Mouse (Mus musculus): ENCODE measurements around the gene A430078G23Rik. TPM values are rescaled to one million over a fixed set of nuclear protein-coding genes. Genes with fewer than 3 reads are reported as not detected.
"Not testable (repeated sequence)": the region's sequence is repeated elsewhere in the genome, so short reads cannot be mapped to it uniquely, and the experiment has no call there.

A430078G23Rik gene
- polyA plus RNA-seq, 1 experiment from 2014 or later: 0.27 TPM

DNA sequence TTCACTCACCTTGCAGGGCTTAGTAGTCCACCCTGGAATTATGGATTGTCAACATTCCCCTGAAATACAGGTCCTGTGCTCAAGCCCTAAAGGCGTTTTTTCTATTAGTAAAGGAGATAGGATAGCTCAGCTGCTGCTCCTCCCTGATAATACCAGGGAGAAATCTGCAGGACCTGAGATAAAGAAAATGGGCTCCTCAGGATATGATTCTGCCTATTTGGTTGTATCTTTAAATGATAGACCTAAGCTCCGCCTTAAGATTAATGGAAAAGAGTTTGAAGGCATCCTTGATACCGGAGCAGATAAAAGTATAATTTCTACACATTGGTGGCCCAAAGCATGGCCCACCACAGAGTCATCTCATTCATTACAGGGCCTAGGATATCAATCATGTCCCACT, 12.5 kb upstream of the A430078G23Rik start:
- not testable (repeated sequence) for H3K9ac ChIP-seq (replicated peaks; ENCODE audit: low read depth, low read length); H3K27me3 ChIP-seq (replicated peaks; ENCODE audit: control insufficient read depth, insufficient read depth, low read length); H3K4me1 ChIP-seq (replicated peaks; ENCODE audit: control insufficient read depth, insufficient read depth, low read length); H3K4me3 ChIP-seq (replicated peaks; ENCODE audit: low read length); ATAC-seq; H3K36me3 ChIP-seq (ENCODE audit: control insufficient read depth, insufficient read depth); H3K9me3 ChIP-seq (ENCODE audit: control insufficient read depth, low read length); H3K27ac ChIP-seq (ENCODE audit: low read length); H3K4me2 ChIP-seq (ENCODE audit: low read length)
- 95% methylated on average over 1 of the region's 3 CpGs for WGBS

DNA sequence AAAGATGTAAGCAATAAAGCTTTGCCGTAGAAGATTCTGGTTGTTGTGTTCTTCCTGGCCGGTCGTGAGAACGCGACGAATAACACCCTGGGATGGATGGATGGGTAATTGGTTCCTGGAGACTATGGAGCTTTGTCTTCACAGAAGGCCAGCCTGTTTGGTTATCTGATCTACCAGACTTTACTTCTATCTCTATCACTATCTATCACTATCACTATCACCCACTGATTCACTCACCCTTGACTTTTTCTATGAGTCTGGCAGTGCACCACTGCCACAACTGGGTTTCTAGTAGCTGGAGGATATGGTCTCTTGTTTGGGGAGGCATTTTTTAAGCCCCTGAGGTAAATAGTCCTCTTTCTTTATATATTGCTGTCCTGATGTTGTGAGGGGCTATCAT, 7.9 kb upstream of the A430078G23Rik start:
- ATAC-seq: no peak
- H3K36me3 ChIP-seq (ENCODE audit: control insufficient read depth, insufficient read depth): no peaks in the 10 kb centered on the region
- H3K4me1 ChIP-seq (replicated peaks; ENCODE audit: control insufficient read depth, insufficient read depth, low read length): no peaks in the 10 kb centered on the region
- no peak overlapping the region for H3K4me2 ChIP-seq (ENCODE audit: low read length)
- no peaks in the 10 kb centered on the region for H3K9me3 ChIP-seq (ENCODE audit: control insufficient read depth, low read length)
- no peak overlapping the region for H3K27ac ChIP-seq (ENCODE audit: low read length)
- no peaks in the 10 kb centered on the region for H3K27me3 ChIP-seq (replicated peaks; ENCODE audit: control insufficient read depth, insufficient read depth, low read length)
- H3K9ac ChIP-seq (replicated peaks; ENCODE audit: low read depth, low read length): no peak overlapping the region
- H3K4me3 ChIP-seq (replicated peaks; ENCODE audit: low read length): no peak overlapping the region
- 97% methylated on average over 6 of the region's 6 CpGs for WGBS

DNA sequence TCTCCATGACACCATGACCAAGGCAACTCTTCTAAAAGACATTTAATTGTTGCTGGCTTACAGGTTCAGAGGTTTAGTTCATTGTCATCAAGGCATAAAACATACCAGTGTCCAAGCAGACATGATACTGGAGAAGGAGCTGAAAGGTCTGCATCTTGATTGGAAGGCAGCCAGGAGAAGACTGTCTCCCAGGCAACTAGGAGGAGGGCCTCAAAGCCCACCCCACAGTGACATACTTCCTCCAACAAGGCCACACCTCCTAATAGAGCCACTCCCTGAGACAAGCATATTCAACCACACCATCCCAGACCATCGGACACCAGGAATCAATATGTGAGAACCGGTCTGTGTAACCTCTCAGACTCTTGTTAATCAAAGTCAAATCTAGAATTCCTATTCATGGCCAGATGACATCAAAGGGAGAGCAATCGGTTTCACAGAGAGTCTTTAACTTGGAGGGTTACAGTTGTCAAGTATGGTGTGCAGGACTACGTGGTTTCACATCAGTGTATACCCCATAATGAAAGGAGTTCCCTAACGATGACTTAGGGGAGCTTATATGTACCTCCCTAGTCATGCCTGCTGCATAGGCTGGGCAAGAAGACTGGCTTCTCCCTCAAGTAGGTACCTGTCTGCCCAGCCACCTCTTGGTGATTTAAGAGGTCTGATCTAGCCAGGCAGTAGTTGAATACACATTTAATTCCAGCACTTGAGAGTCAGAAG, 6.4 kb upstream of the A430078G23Rik start:
- no peak for ATAC-seq
- WGBS: 84% methylated on average over 5 of the region's 5 CpGs

DNA sequence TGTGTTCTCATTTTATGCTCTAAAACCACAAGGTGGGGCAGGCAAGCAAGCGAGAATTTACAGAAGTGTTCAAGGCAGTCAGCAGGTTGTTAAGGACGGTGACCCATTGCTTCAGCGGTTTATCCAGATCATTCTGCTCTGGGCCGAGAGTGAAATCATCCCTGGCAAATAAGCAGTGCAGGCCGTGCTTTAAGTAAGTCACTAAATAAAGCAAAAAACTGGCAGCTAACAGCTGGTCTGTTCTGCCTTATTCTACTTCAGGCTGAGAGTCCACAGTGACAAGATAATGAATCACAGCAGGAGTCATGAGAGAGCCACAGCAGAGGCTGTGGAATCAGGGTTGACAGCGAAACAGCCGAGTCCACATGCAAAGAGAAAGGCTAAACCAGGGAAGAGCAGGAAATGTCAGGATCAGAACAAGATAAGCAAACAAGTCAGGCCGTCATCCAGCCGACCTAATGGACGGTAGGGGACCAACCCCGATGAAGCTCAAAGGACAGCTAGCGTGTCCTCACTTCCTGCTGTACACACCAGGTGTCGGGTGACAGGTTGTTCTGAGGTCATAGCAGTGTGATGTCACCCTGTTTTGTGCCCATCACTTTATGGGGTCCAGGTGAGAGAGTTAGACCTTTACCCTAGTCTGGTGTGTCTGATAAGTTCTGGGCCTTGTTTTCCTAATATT, 4.9 kb upstream of the A430078G23Rik start:
- Histone ChIP-seq H3K9ac (replicated peaks; ENCODE audit: low read depth, low read length) (no peak overlapping the region), H3K4me3 (replicated peaks; ENCODE audit: low read length) (no peak overlapping the region), H3K27me3 (replicated peaks; ENCODE audit: control insufficient read depth, insufficient read depth, low read length) (no peaks in the 10 kb centered on the region), H3K36me3 (ENCODE audit: control insufficient read depth, insufficient read depth) (no peaks in the 10 kb centered on the region), H3K4me1 (replicated peaks; ENCODE audit: control insufficient read depth, insufficient read depth, low read length) (no peaks in the 10 kb centered on the region), H3K9me3 (ENCODE audit: control insufficient read depth, low read length) (no peaks in the 10 kb centered on the region), H3K27ac (ENCODE audit: low read length) (no peak overlapping the region), H3K4me2 (ENCODE audit: low read length) (no peak overlapping the region)
- ATAC-seq: no peak
- WGBS: 63% methylated on average over 13 of the region's 13 CpGs

More for the DNA sequence above, 6.4 kb upstream of the A430078G23Rik start:
- Histone ChIP-seq H3K9me3 (ENCODE audit: control insufficient read depth, low read length) (no peaks in the 10 kb centered on the region), H3K4me3 (replicated peaks; ENCODE audit: low read length) (no peak overlapping the region), H3K4me1 (replicated peaks; ENCODE audit: control insufficient read depth, insufficient read depth, low read length) (no peaks in the 10 kb centered on the region), H3K9ac (replicated peaks; ENCODE audit: low read depth, low read length) (no peak overlapping the region), H3K27ac (ENCODE audit: low read length) (no peak overlapping the region), H3K36me3 (ENCODE audit: control insufficient read depth, insufficient read depth) (no peaks in the 10 kb centered on the region), H3K4me2 (ENCODE audit: low read length) (no peak overlapping the region), H3K27me3 (replicated peaks; ENCODE audit: control insufficient read depth, insufficient read depth, low read length) (no peaks in the 10 kb centered on the region)

DNA sequence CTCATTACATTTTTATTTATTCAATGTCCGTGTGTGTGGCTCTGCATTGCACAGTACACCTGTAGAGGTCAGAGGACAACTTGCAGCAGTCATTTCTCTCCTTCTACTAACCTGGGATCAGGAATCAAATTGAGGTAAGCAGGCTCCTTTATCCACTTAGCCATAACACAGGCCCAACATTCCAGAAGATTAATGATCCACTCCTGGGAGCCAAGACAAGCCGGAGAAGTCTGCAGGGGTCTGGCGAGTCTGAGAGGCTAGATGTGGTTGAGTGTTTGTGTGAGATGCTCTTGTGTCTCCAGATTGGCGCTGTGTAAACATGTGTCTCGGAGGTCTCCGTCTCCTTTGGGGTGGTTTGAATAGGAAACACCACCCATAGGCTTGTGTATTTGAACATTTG, 2.5 kb upstream of the A430078G23Rik start:
- Histone ChIP-seq H3K4me1 (replicated peaks; ENCODE audit: control insufficient read depth, insufficient read depth, low read length) (no peaks in the 10 kb centered on the region), H3K9ac (replicated peaks; ENCODE audit: low read depth, low read length) (no peak overlapping the region), H3K4me3 (replicated peaks; ENCODE audit: low read length) (no peak overlapping the region), H3K9me3 (ENCODE audit: control insufficient read depth, low read length) (no peaks in the 10 kb centered on the region), H3K4me2 (ENCODE audit: low read length) (no peak overlapping the region), H3K36me3 (ENCODE audit: control insufficient read depth, insufficient read depth) (no peaks in the 10 kb centered on the region), H3K27ac (ENCODE audit: low read length) (no peak overlapping the region), H3K27me3 (replicated peaks; ENCODE audit: control insufficient read depth, insufficient read depth, low read length) (no peaks in the 10 kb centered on the region)
- 77% methylated on average over 6 of the region's 6 CpGs for WGBS
- no peak for ATAC-seq

DNA sequence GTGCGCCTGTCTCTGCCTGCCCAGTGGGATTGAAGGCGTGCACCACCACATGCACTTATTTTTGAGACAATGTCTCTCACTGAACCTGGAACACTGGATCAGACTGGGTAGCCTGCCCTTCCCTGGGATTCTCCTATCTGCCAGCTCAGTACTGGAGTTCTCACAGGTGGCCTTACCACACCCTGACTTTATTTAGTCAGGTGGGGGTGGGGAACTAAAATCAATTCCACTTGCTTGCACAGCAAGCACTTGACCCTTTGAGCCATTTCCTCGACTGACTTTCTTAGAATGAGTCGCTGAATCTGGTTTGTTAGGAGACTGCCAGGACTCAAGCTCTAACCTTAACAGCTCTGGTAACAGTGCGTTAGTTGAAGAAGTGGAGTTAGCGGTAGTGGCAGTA, 500 bp upstream of the A430078G23Rik start:
- Histone ChIP-seq H3K27me3 (replicated peaks; ENCODE audit: control insufficient read depth, insufficient read depth, low read length) (no peaks in the 10 kb centered on the region), H3K27ac (ENCODE audit: low read length) (no peak overlapping the region), H3K9ac (replicated peaks; ENCODE audit: low read depth, low read length) (no peak overlapping the region), H3K4me1 (replicated peaks; ENCODE audit: control insufficient read depth, insufficient read depth, low read length) (no peaks in the 10 kb centered on the region), H3K4me3 (replicated peaks; ENCODE audit: low read length) (no peak overlapping the region), H3K36me3 (ENCODE audit: control insufficient read depth, insufficient read depth) (no peaks in the 10 kb centered on the region), H3K4me2 (ENCODE audit: low read length) (no peak overlapping the region), H3K9me3 (ENCODE audit: control insufficient read depth, low read length) (no peaks in the 10 kb centered on the region)
- 83% methylated on average over 6 of the region's 6 CpGs for WGBS
- ATAC-seq: no peak

DNA sequence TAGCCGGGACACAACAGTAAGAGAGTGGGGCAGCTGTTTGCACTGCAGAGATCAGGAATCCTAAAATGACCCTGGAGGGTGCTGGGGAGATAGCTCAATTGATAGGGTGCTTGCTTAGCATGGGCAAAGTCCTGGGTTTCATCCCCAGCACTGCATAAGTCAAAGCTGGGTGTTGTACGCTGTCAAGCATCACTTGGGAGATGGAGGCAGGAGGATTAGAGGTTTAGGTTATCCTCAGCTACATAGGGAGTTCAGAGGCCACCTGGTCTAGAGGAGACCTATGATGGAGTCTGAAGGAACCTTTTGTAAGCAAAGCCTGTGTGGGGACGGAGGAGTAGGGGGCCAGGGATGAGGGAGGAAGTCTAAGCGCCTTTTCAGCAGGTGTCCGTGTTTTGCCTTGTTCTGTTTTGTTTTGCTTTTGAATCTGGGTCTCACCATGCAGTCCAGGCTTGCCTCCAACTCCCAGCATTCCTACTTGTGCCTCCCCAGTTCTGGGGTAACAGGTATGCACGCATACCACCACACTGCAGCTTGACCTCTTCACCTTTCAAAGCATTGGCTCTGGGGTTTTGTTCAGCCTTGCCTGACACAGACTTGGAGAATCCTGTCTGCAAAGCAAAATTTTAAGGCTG, 712 bp downstream of the A430078G23Rik start:
- H3K27me3 ChIP-seq (replicated peaks; ENCODE audit: control insufficient read depth, insufficient read depth, low read length): no peaks in the 10 kb centered on the region
- no peaks in the 10 kb centered on the region for H3K9me3 ChIP-seq (ENCODE audit: control insufficient read depth, low read length)
- no peaks in the 10 kb centered on the region for H3K4me1 ChIP-seq (replicated peaks; ENCODE audit: control insufficient read depth, insufficient read depth, low read length)
- H3K27ac ChIP-seq (ENCODE audit: low read length): no peak overlapping the region
- no peak overlapping the region for H3K4me2 ChIP-seq (ENCODE audit: low read length)
- no peak for ATAC-seq
- H3K4me3 ChIP-seq (replicated peaks; ENCODE audit: low read length): no peak overlapping the region
- no peaks in the 10 kb centered on the region for H3K36me3 ChIP-seq (ENCODE audit: control insufficient read depth, insufficient read depth)
- 79% methylated on average over 6 of the region's 6 CpGs for WGBS
- H3K9ac ChIP-seq (replicated peaks; ENCODE audit: low read depth, low read length): no peak overlapping the region

DNA sequence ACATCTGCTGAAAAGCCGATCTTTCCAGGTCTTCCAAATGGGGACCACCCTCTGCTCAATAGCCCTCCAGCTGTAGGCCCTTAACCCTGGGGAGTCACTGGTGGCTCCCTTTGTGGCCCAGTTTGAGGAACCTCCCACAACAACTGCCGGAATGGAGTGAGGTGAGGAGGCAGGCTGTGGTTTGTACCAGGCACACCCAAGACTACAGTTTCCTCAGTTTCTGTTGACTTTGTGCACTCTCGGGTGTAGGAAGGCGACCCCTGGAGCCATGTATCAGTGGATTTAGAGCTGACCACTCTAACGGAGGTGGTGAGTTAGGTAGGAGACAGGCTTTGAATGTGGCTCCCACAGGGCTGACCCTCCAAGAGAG, 1.2 kb downstream of the A430078G23Rik start:
- Histone ChIP-seq H3K9ac (replicated peaks; ENCODE audit: low read depth, low read length) (no peak overlapping the region), H3K4me1 (replicated peaks; ENCODE audit: control insufficient read depth, insufficient read depth, low read length) (no peaks in the 10 kb centered on the region), H3K4me2 (ENCODE audit: low read length) (no peak overlapping the region), H3K9me3 (ENCODE audit: control insufficient read depth, low read length) (no peaks in the 10 kb centered on the region), H3K27me3 (replicated peaks; ENCODE audit: control insufficient read depth, insufficient read depth, low read length) (no peaks in the 10 kb centered on the region), H3K4me3 (replicated peaks; ENCODE audit: low read length) (no peak overlapping the region), H3K27ac (ENCODE audit: low read length) (no peak overlapping the region), H3K36me3 (ENCODE audit: control insufficient read depth, insufficient read depth) (no peaks in the 10 kb centered on the region)
- 82% methylated on average over 5 of the region's 5 CpGs for WGBS
- no peak for ATAC-seq

DNA sequence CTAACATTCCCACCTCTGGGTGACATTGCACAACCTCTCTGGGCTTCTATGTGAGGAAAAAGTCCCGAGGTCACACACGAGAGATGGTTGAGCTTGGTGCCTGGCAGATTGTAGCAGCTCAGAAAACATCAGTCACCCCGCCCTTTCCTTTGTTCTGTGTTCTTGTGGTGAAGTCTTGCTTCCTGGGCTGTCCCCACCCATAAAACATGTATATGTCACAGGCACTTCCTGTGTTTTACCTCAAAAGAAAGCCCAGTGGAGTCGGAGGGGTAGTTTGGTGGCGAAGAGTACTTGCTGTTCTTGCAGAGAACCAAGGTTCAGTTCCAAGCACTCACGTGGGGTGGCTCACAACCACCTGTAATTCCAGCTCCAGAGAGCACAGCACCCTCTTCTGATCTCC, 2.4 kb downstream of the A430078G23Rik start:
- H3K27ac ChIP-seq (ENCODE audit: low read length): no peak overlapping the region
- H3K4me1 ChIP-seq (replicated peaks; ENCODE audit: control insufficient read depth, insufficient read depth, low read length): no peaks in the 10 kb centered on the region; the same call in 1 of the 2 replicates
- ATAC-seq: no peak
- no peak overlapping the region for H3K9ac ChIP-seq (replicated peaks; ENCODE audit: low read depth, low read length)
- no peak overlapping the region for H3K4me2 ChIP-seq (ENCODE audit: low read length)
- H3K9me3 ChIP-seq (ENCODE audit: control insufficient read depth, low read length): no peaks in the 10 kb centered on the region
- H3K36me3 ChIP-seq (ENCODE audit: control insufficient read depth, insufficient read depth): no peaks in the 10 kb centered on the region
- WGBS: 85% methylated on average over 6 of the region's 6 CpGs
- no peak overlapping the region for H3K4me3 ChIP-seq (replicated peaks; ENCODE audit: low read length)
- no peaks in the 10 kb centered on the region for H3K27me3 ChIP-seq (replicated peaks; ENCODE audit: control insufficient read depth, insufficient read depth, low read length)

All from forebrain, embryonic 16.5 days (tissue).